Mouse (Mus musculus): ENCODE data around the gene 4931440F15Rik.

DNA sequence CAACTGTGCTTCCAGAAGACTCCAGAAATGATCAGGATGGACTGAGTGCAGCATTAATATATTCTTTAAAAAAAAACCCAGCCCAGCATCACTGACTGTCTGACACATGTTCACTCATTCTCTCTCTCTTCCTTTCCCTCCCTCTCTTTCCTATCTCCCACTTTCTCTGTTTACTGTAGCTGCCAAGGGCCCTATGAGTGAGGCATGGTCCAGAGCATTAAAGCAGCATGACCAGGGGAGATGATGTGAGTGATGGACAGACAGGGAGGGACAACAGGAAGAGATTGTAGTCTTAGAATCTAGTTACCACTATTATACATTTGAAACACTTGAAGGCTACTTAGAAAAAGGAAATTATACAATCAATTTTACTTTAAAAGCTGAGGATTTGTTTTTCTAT is 9.8 kb downstream of the 4931440F15Rik start:
- no peak for TF ChIP-seq CTCF (IDR thresholded peaks at IDR 0.05; ENCODE audit: low read depth, low read length)
- no peak for TF ChIP-seq POLR2A (IDR thresholded peaks at IDR 0.05; ENCODE audit: borderline replicate concordance, low read depth, low read length)

Measured in bone marrow macrophage, adult 2 months (primary cell).